Mouse (Mus musculus): ENCODE results near the gene Slc7a6os.

GRCm38 (mm10) chr8:106168356-106169016, 42.2 kb downstream of the Slc7a6os start, which contains the start of gene Slc7a6:
- TF ChIP-seq POLR2A (IDR thresholded peaks at IDR 0.05; ENCODE audit: low read depth, low read length) (peak; percentile 90), CTCF (IDR thresholded peaks at IDR 0.05; ENCODE audit: borderline replicate concordance, insufficient read depth, low read length) (no peak)
